Mouse (Mus musculus): ENCODE data around the gene Xkr8. TPM values are rescaled to one million over a fixed set of nuclear protein-coding genes. Genes with fewer than 3 reads are reported as not detected.

The Xkr8 gene
- 4.7 TPM for polyA plus RNA-seq (2012; fragmentation: generic; extraction: Trizol)
- long read RNA-seq, experiment 1, full-length matches to known transcripts: 6 of 6 reads
- long read RNA-seq, experiment 1, partial matches to known transcripts: 0 of 6 reads
- long read RNA-seq, experiment 1, other reads (novel, unspliced or antisense): 0 of 6 reads
- long read RNA-seq, experiment 2, full-length matches to known transcripts: 34 of 40 reads
- long read RNA-seq, experiment 2, partial matches to known transcripts: 0 of 40 reads
- long read RNA-seq, experiment 2, other reads (novel, unspliced or antisense): 6 of 40 reads

DNA sequence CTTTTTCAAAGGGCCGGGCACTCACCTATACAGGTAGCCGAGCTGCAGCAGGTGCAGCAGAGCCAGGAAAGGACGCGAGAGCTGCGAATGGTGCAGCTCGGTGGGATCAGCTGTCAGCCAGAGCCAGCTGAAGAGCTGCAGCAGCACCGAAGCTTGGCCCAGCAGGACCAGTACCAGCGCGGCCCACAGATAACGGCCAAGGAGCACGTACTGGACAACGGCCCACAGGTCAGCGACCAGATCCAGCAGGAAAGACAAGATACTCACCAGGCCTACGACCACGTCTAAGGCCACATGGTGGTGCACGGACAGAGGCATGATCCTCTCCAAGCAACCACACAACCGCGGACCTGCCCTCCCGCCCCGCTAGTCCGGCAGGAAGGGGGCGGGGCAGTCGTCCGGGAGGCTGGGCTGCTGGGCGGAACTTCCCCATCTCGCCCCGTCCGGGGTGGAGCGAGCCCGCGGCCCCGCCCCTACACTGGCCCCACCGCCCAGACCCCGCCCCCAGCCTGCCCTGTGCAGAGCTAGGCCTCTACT lies at the start of gene Xkr8:
Gene Xkr8 (minus strand): TSS at position 399 of the 537 bp plus-strand sequence.
- H3K79me3 ChIP-seq (ENCODE audit: low read depth): no peaks in the 10 kb centered on the region
- TF ChIP-seq MAX (IDR thresholded peaks at IDR 0.05): peak; percentile 51
- no peak for TF ChIP-seq MYOG (IDR thresholded peaks at IDR 0.05; ENCODE audit: control insufficient read depth, extremely low read depth, insufficient read length)
- TF ChIP-seq MYOD1 (IDR thresholded peaks at IDR 0.05; ENCODE audit: control insufficient read depth, insufficient read length, low read depth): no peak
- TF ChIP-seq CEBPB (IDR thresholded peaks at IDR 0.05; ENCODE audit: low read depth): no peak
- peak; percentile 10 for TF ChIP-seq CTCF (IDR thresholded peaks at IDR 0.05; ENCODE audit: control insufficient read depth, insufficient read depth, insufficient read length)
- no peak for TF ChIP-seq USF1 (IDR thresholded peaks at IDR 0.05; ENCODE audit: low read depth)
- no peak for TF ChIP-seq FOSL1 (IDR thresholded peaks at IDR 0.05; ENCODE audit: insufficient read depth, low read length, poor library complexity, severe bottlenecking)
- no peaks in the 10 kb centered on the region for H3K79me2 ChIP-seq (ENCODE audit: control insufficient read depth, insufficient read depth)
- no peaks in the 10 kb centered on the region for H3K27me3 ChIP-seq (ENCODE audit: control insufficient read depth, insufficient read depth, insufficient read length)
- peak within 1 kb of the TSS; percentile 42 for H3K4me3 ChIP-seq (ENCODE audit: insufficient read depth, poor library complexity, severe bottlenecking)
- H3ac ChIP-seq (ENCODE audit: control insufficient read depth, insufficient read length, low read depth): peak within 1 kb of the TSS; percentile 55
- peaks cover 8% of the 10 kb centered on the region for H3K36me3 ChIP-seq (ENCODE audit: control insufficient read depth, insufficient read depth)

DNA sequence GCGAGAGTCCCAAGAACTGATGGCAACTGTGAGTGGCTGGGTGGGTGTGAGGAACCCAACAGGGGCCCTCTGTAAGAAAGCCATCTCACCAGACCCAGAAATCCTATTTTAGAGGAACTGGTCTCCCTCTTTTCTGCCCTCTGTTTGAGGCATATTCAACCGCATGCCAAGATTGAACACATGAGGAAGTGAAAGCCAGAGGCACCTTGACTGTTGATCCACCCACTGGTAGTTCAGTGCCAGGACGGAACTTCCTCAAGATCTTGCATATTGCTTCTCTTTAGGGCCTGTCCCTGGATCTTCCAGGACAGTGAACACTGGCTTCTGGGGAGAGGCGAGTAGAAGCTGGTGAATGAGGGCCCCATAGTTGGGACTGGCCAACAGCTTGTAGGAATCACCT lies 47.9 kb upstream of the Xkr8 start:
- Histone ChIP-seq H3K79me2 (ENCODE audit: control insufficient read depth, insufficient read depth) (no peaks in the 10 kb centered on the region), H3ac (ENCODE audit: control insufficient read depth, insufficient read length, low read depth) (no peak overlapping the region), H3K79me3 (ENCODE audit: low read depth) (no peaks in the 10 kb centered on the region), H3K27me3 (ENCODE audit: control insufficient read depth, insufficient read depth, insufficient read length) (no peaks in the 10 kb centered on the region), H3K36me3 (ENCODE audit: control insufficient read depth, insufficient read depth) (peaks cover 47% of the 10 kb centered on the region), H3K4me3 (ENCODE audit: insufficient read depth, poor library complexity, severe bottlenecking) (no peak overlapping the region)
- TF ChIP-seq CEBPB (IDR thresholded peaks at IDR 0.05; ENCODE audit: low read depth) (no peak), FOSL1 (IDR thresholded peaks at IDR 0.05; ENCODE audit: insufficient read depth, low read length, poor library complexity, severe bottlenecking) (no peak), MAX (IDR thresholded peaks at IDR 0.05) (no peak), CTCF (IDR thresholded peaks at IDR 0.05; ENCODE audit: control insufficient read depth, insufficient read depth, insufficient read length) (no peak), MYOG (IDR thresholded peaks at IDR 0.05; ENCODE audit: control insufficient read depth, extremely low read depth, insufficient read length) (no peak), MYOD1 (IDR thresholded peaks at IDR 0.05; ENCODE audit: control insufficient read depth, insufficient read length, low read depth) (no peak), USF1 (IDR thresholded peaks at IDR 0.05; ENCODE audit: low read depth) (no peak)

DNA sequence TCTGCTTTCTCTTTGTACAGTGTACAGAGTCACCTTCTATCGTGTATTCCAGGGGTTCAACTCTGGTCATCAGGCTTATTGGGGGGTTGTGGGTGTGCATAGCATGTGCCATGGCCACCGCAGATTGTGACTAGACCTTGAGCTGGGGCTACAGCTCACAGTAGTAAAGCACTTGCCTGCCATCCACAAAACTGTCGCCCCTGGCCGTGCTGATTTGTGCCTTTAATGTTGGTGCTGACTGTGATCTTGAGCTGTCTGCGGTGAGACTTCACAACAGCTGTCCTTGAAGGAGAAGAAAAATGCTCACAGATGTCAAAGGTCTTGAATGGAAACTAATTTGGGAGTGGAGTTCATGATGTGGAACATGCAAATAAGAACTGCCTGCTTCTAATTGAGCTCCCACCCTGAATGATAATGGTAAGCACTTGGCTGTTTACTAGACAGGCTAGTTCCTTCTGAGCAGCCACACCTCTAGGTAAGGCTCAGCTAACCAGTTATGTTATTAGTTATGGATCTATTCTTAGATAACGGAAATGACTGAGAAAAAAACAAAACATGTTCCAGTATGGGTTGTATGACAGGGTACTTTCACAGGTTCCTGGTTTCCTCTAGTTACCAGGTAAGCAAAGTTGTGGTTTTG lies 46.3 kb upstream of the Xkr8 start:
- no peak overlapping the region for H3K4me3 ChIP-seq (ENCODE audit: insufficient read depth, poor library complexity, severe bottlenecking)
- H3K27me3 ChIP-seq (ENCODE audit: control insufficient read depth, insufficient read depth, insufficient read length): no peaks in the 10 kb centered on the region
- H3K79me2 ChIP-seq (ENCODE audit: control insufficient read depth, insufficient read depth): no peaks in the 10 kb centered on the region
- no peaks in the 10 kb centered on the region for H3K79me3 ChIP-seq (ENCODE audit: low read depth)
- TF ChIP-seq CTCF (IDR thresholded peaks at IDR 0.05; ENCODE audit: control insufficient read depth, insufficient read depth, insufficient read length) (no peak), MYOD1 (IDR thresholded peaks at IDR 0.05; ENCODE audit: control insufficient read depth, insufficient read length, low read depth) (no peak), MAX (IDR thresholded peaks at IDR 0.05) (no peak), MYOG (IDR thresholded peaks at IDR 0.05; ENCODE audit: control insufficient read depth, extremely low read depth, insufficient read length) (no peak), FOSL1 (IDR thresholded peaks at IDR 0.05; ENCODE audit: insufficient read depth, low read length, poor library complexity, severe bottlenecking) (no peak), CEBPB (IDR thresholded peaks at IDR 0.05; ENCODE audit: low read depth) (no peak), USF1 (IDR thresholded peaks at IDR 0.05; ENCODE audit: low read depth) (no peak)
- H3K36me3 ChIP-seq (ENCODE audit: control insufficient read depth, insufficient read depth): peaks cover 63% of the 10 kb centered on the region
- no peak overlapping the region for H3ac ChIP-seq (ENCODE audit: control insufficient read depth, insufficient read length, low read depth)

DNA sequence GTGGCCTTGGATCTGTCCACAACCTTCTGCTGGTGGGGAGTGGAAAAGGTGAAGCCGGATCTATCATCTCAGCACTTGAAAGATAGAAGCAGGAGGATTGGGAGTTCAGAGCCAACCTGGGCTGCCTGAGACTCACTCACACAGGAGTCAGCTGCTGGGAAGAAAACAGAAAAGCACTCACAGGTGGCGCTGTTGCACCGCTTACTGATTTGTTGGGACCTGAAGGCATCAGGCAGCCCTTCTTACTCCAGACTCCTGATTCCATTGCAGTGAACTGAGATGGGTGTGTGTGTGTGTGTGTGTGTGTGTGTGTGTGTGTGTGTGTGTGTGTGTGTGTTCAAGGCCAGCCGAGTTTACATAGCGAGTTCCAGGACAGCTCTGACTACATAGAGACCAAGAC lies 44.4 kb upstream of the Xkr8 start:
- H3K4me3 ChIP-seq (ENCODE audit: insufficient read depth, poor library complexity, severe bottlenecking): no peak overlapping the region
- TF ChIP-seq FOSL1 (IDR thresholded peaks at IDR 0.05; ENCODE audit: insufficient read depth, low read length, poor library complexity, severe bottlenecking) (no peak), MAX (IDR thresholded peaks at IDR 0.05) (no peak), CTCF (IDR thresholded peaks at IDR 0.05; ENCODE audit: control insufficient read depth, insufficient read depth, insufficient read length) (peak; percentile 53)
- H3K79me2 ChIP-seq (ENCODE audit: control insufficient read depth, insufficient read depth): no peaks in the 10 kb centered on the region
- H3K27me3 ChIP-seq (ENCODE audit: control insufficient read depth, insufficient read depth, insufficient read length): no peaks in the 10 kb centered on the region
- peaks cover 80% of the 10 kb centered on the region for H3K36me3 ChIP-seq (ENCODE audit: control insufficient read depth, insufficient read depth)
- H3K79me3 ChIP-seq (ENCODE audit: low read depth): no peaks in the 10 kb centered on the region
- no peak overlapping the region for H3ac ChIP-seq (ENCODE audit: control insufficient read depth, insufficient read length, low read depth)

DNA sequence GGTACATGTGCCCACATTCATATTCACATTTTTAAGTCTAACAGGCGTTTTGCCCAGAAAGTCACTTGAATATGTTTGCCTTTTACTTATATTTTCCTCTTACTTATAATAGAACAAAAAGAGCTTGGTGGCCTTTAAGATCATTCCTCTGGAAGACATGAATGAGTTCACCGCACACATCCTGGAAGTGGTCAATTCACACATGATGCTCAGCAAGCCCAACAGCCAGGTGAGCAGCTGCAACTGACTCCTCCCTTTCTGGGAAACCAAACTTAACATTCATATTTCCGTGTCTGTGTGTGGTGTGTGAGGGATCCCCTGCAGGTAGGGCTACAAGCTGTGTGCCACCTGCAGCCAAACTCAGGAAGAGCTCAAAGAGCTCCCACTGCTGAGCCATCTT lies 42.6 kb upstream of the Xkr8 start:
- Histone ChIP-seq H3K36me3 (ENCODE audit: control insufficient read depth, insufficient read depth) (peaks cover 92% of the 10 kb centered on the region), H3ac (ENCODE audit: control insufficient read depth, insufficient read length, low read depth) (no peak overlapping the region), H3K4me3 (ENCODE audit: insufficient read depth, poor library complexity, severe bottlenecking) (no peak overlapping the region), H3K79me2 (ENCODE audit: control insufficient read depth, insufficient read depth) (peaks cover 8% of the 10 kb centered on the region), H3K27me3 (ENCODE audit: control insufficient read depth, insufficient read depth, insufficient read length) (no peaks in the 10 kb centered on the region), H3K79me3 (ENCODE audit: low read depth) (no peaks in the 10 kb centered on the region)
- TF ChIP-seq FOSL1 (IDR thresholded peaks at IDR 0.05; ENCODE audit: insufficient read depth, low read length, poor library complexity, severe bottlenecking) (no peak), MAX (IDR thresholded peaks at IDR 0.05) (no peak), CTCF (IDR thresholded peaks at IDR 0.05; ENCODE audit: control insufficient read depth, insufficient read depth, insufficient read length) (no peak), USF1 (IDR thresholded peaks at IDR 0.05; ENCODE audit: low read depth) (no peak), MYOD1 (IDR thresholded peaks at IDR 0.05; ENCODE audit: control insufficient read depth, insufficient read length, low read depth) (no peak), CEBPB (IDR thresholded peaks at IDR 0.05; ENCODE audit: low read depth) (no peak), MYOG (IDR thresholded peaks at IDR 0.05; ENCODE audit: control insufficient read depth, extremely low read depth, insufficient read length) (no peak)
